ENCODE assay signal across 8 mouse cellular contexts in genomic region chr17:46629685-46630441, GRCm38 (mm10). TPM values are rescaled to one million over a fixed set of nuclear protein-coding genes. Genes with fewer than 3 reads are reported as not detected.
DNase-seq lines count a peak whose midpoint lies in the region; ATAC-seq and TF ChIP-seq lines count a peak whose summit lies in the region.

No protein-coding gene starts in this region.

- 0 out of 2 replicates have a peak, but pooled peaks cover 2% of the 10 kb centered on the region for H3K4me1 ChIP-seq in lung, adult 2 months (ENCODE audit: control insufficient read depth, insufficient read depth, low read length)

- ATAC-seq in Patski: peak; percentile 57
- peak; percentile 38 for ATAC-seq in granulocyte monocyte progenitor cell, adult 5-6 weeks (replicated peaks; ENCODE audit: poor library complexity, severe bottlenecking)

- POLR2A ChIA-PET in Patski (lab: Charles Lee): interaction anchor here (1.0 to 2.6 kb wide), 2 partner anchors 20 to 51 kb away, joined by 3 to 8 read pairs; partner anchors contain the start of gene Klhdc3

- CTCF ChIA-PET in Patski (lab: Charles Lee): interaction anchor here (0.8 to 1.2 kb wide), 2 partner anchors 20 to 25 kb away, joined by 3 to 4 read pairs; no protein-coding TSS in a partner anchor

- no peak for TF ChIP-seq CTCF in Patski (IDR thresholded peaks at IDR 0.05)
- TF ChIP-seq CTCF in lung, adult 2 months (IDR thresholded peaks at IDR 0.05; ENCODE audit: insufficient read depth, low read length): no peak

- peak overlapping the region; percentile 85 for H3K4me3 ChIP-seq in lung, adult 2 months (replicated peaks; ENCODE audit: extremely low read depth, low read depth, low read length)

- WGBS in lung, adult 2 months: 26% methylated on average over 12 of the region's 12 CpGs

- peak; percentile 75 for DNase-seq in 3T3-L1 (ENCODE audit: low read depth, low spot score)
- DNase-seq in Patski (ENCODE audit: low read depth, low spot score): no peak
- peak; percentile 66 for DNase-seq in kidney, adult 11 months
- no peak for DNase-seq in lung, adult 2 months
- peak; percentile 50 for DNase-seq in ovary, postnatal 10 days (ENCODE audit: low spot score)
- DNase-seq in cerebellum, adult 9-11 months: no peak
- DNase-seq in layer of hippocampus, postnatal 14 days (ENCODE audit: low spot score in 2 of 2): no peak

- peak; percentile 48; the same call in 1 of the 2 replicates for TF ChIP-seq POLR2A in lung, adult 2 months (IDR thresholded peaks at IDR 0.05; ENCODE audit: borderline replicate concordance, extremely low read depth, low read depth, low read length)

- no peaks in the 10 kb centered on the region for H3K27me3 ChIP-seq in Patski

- in situ Hi-C loops in Patski (cut with MboI; ENCODE audit: low pct_unique_long_range_greater_than_20kb): no loop called here

RNA-seq across cellular contexts. Expression of gene Ptk7, which starts 0.6 kb away (rescaled TPM):
- 86.6 TPM for polyA plus RNA-seq in Patski (2021)
- total RNA-seq in granulocyte monocyte progenitor cell, adult 5-6 weeks (2014; fragmentation: Nextera tagmentation): 3.6 and 4.3 TPM in 2 replicates
- total RNA-seq in granulocyte monocyte progenitor cell, adult 5-6 weeks (2017): 3.7 and 3.8 TPM in 2 replicates
- 52.6 and 57.3 TPM in 2 replicates for polyA plus RNA-seq in lung, adult 2 months (2012; rRNA removed)
- 10 to 100 TPM; 11.2 to 11.4 TPM for total RNA-seq in layer of hippocampus, postnatal 14 days (2021)

RNA-seq across cellular contexts. Expression of gene Klc4, which starts 16.0 kb away (rescaled TPM):
- 42.3 TPM for polyA plus RNA-seq in Patski (2021)
- total RNA-seq in granulocyte monocyte progenitor cell, adult 5-6 weeks (2014; fragmentation: Nextera tagmentation): 5.6 and 8.5 TPM in 2 replicates
- 7.9 and 11.5 TPM in 2 replicates for total RNA-seq in granulocyte monocyte progenitor cell, adult 5-6 weeks (2017)
- polyA plus RNA-seq in lung, adult 2 months (2012; rRNA removed): 22.6 and 24.1 TPM in 2 replicates
- 10 to 100 TPM; 15.1 to 16.7 TPM for total RNA-seq in layer of hippocampus, postnatal 14 days (2021)

RNA-seq across cellular contexts. Expression of gene Mrpl2, which starts 16.2 kb away (rescaled TPM):
- polyA plus RNA-seq in Patski (2021): 124 TPM
- total RNA-seq in granulocyte monocyte progenitor cell, adult 5-6 weeks (2014; fragmentation: Nextera tagmentation): 106 and 113 TPM in 2 replicates
- 103 and 133 TPM in 2 replicates for total RNA-seq in granulocyte monocyte progenitor cell, adult 5-6 weeks (2017)
- polyA plus RNA-seq in lung, adult 2 months (2012; rRNA removed): 52.1 and 61.5 TPM in 2 replicates
- 10 to 100 TPM; 51.1 to 54.3 TPM for total RNA-seq in layer of hippocampus, postnatal 14 days (2021)

RNA-seq across cellular contexts. Expression of gene Cul7, which starts 20.3 kb away (rescaled TPM):
- polyA plus RNA-seq in Patski (2021): 109 TPM
- total RNA-seq in granulocyte monocyte progenitor cell, adult 5-6 weeks (2014; fragmentation: Nextera tagmentation): 16.8 and 21.6 TPM in 2 replicates
- total RNA-seq in granulocyte monocyte progenitor cell, adult 5-6 weeks (2017): 10.0 and 13.2 TPM in 2 replicates
- polyA plus RNA-seq in lung, adult 2 months (2012; rRNA removed): 40.1 and 45.7 TPM in 2 replicates
- 10 to 100 TPM; 23.8 to 24.4 TPM for total RNA-seq in layer of hippocampus, postnatal 14 days (2021)

RNA-seq across cellular contexts. Expression of gene Rrp36, which starts 44.3 kb away (rescaled TPM):
- 46.4 TPM for polyA plus RNA-seq in Patski (2021)
- 15.7 and 21.3 TPM in 2 replicates for total RNA-seq in granulocyte monocyte progenitor cell, adult 5-6 weeks (2014; fragmentation: Nextera tagmentation)
- 48.2 and 66.9 TPM in 2 replicates for total RNA-seq in granulocyte monocyte progenitor cell, adult 5-6 weeks (2017)
- 27.3 and 30.8 TPM in 2 replicates for polyA plus RNA-seq in lung, adult 2 months (2012; rRNA removed)
- total RNA-seq in layer of hippocampus, postnatal 14 days (2021): 10 to 100 TPM; 12.5 to 15.7 TPM

Comparison
In these comparisons a context has a peak if more than half of its experiments do, and no peak if none do; other contexts are left out.
1. DNase-seq: peak in 3T3-L1 (single experiment), kidney, adult 11 months (single experiment) and ovary, postnatal 10 days (single experiment); none in Patski (single experiment), lung, adult 2 months (single experiment), cerebellum, adult 9-11 months (single experiment) and layer of hippocampus, postnatal 14 days (0 of 2).